Mouse (Mus musculus) retina, embryonic 14.5 days (tissue): ENCODE data around the gene Gpc6.

Experiments used
- DNase-seq: peaks from one replicate; pipeline ENCODE4 v3.0.0-alpha.2; 2015; ENCODE audit warnings: low spot score

Gpc6 gene

DNA sequence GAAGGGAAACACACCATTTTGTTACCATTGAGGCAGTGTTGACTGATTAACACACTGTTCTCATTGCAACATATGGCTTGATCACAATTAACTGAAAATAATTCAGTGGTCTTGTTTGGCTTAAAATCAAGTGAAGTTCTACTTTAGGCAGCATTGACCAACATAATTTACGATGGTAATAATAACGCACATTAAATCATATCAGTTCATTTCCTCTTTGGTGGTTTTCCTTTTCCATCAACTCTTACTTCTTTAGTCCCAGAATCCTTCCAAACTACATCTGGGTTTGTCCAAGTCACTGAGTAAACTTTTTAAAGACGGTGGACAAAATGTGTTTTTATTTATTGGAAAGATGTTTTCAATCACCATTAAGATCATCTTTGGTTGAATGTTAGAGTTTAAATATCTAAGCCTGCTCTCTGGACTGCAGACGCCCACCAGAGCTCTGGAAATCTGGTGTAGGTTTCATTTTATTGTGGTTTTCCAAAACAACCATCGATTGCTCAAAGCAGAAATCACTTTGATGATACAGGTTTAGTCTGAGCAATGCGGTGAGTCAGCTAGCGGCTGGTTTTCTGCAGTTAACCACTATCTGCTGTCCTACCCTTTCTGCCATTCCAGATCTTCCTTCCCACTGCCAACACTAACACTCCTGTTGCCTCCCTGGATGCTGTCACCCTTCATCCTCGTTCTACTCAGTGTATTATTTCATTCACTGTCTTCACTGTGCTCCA is 314.7 kb downstream of the Gpc6 start:
- DNase-seq: no peak

DNA sequence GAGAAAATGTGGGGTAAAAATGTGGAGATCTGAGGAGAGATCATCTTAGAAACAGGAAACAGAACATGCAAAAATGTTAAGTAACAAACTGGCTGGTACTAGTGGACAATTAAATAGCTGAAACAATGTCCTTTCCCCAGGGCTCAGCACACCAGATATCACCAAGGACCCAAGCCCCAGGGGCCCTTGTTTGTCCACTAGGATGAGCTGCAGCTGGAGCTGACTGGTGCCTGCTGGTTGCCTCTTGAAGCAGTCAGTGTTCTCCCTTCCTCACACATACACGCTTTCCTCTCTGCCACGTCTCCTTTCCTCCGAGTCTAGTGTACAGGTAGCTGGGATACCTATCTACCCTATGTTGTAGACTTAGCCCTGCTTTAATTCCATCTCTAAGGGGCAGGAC is 320.5 kb downstream of the Gpc6 start:
- no peak for DNase-seq

DNA sequence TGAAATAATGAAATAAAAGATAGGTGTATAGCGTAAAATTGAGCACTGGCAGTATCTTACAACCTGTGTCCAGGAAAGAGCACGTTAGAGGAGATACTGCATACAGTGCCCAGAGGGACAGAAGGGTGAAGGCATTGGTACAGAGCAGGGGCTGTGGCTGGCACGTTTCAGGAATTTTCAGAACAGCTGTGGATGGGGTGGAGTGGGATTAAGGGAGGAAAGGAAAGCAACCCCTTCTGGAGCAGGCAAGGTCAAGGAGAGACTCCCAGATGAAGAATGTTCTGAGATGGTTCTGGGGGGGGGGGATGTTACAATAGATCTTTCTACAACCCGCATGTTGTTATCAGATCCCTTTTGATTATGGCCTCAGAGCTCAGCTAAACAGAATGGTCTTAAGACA is 331.1 kb downstream of the Gpc6 start:
- no peak for DNase-seq

DNA sequence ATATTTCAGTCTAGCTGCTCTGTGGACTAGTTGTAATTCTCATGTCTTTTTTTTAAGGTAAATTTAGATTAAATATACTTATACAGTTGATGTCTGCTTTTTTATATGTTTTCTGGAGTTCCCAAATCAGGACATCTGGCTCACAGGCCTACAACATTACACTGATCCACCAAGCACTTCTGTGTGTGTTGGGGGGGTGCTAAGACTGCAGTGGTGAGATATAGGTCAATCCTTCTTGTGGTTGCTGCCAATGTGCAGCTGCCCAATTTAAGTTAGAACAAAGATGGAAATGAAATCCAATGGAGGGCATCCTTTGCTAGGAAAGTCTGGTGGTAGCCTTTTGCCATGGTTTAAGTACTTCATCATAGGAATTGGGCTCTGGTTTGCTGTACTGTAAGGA is 340.5 kb downstream of the Gpc6 start:
- DNase-seq: peak; percentile 6

DNA sequence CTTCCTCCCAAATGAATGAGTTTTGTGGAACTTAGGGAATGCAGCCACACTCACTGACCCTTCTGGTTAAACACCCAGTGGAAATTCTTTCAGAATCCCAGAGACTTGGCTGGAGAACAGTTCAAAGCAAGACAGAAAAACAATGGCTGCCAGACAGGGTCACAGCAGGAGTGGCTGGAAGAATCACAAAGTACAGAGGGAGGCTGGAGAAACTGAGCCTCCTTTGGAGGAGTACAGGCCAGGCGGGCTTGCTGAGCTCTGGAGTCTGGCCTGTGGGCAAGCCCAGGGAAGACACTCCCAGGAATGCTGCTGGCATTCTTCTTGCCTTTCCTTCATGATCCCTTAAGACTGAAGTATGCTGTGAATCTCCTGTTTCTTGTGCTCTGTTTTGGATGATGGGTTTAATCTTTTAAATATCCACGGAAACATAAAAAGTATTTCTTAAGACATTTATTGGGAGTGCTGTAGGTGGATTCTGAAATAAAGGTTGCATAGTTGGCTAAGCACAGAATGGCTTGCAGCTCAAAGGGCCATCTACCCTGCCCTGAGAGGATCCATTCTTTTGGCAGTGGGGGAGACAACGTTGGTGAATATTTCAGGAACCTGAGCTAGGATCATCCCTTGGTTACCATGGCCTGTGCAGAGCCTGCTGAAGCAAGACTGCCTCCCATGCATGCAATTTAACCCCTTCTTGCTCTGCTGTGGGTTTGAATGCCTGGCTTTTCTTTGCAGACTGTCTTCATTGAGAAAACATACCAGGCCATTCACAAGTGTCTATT is 342.9 kb downstream of the Gpc6 start:
- peak; percentile 10 for DNase-seq

DNA sequence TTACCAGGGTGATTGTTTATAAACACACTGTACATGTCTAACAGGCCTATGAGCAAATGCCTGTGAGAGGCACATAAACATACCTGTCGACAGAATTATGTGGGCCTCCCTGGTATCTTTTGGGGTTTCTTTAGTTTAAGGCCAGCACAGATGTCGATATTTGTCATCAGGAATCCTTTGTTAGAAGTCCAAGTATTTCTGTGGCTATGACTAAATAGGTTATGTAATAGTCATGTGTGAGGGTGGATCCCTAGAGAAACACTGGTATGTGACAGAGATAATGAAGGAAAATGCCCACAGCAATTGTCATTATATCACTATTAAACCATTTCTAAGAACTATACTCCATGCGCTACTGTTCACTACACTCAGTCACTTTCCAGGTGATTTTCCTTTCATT is 358.5 kb downstream of the Gpc6 start:
- DNase-seq: no peak

DNA sequence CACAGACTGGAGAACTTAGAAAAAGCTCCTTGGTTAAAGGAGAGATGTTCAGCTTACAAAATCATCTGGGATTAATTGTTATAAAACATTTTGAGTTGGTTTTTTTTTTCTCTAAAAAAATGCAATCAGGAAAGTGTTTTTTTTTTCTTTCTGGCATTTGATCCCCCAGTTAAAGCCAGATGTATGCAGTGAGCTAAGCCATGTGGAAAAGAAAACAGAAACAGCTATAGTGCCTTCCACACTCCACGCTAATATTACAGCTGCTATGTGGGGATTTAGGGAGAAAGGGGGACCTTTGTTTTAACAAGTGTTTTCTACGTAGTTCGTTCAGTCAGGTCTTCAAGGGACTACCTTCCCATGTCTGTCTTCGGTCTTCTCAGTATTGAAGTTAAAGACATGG is 368.6 kb downstream of the Gpc6 start:
- no peak for DNase-seq

DNA sequence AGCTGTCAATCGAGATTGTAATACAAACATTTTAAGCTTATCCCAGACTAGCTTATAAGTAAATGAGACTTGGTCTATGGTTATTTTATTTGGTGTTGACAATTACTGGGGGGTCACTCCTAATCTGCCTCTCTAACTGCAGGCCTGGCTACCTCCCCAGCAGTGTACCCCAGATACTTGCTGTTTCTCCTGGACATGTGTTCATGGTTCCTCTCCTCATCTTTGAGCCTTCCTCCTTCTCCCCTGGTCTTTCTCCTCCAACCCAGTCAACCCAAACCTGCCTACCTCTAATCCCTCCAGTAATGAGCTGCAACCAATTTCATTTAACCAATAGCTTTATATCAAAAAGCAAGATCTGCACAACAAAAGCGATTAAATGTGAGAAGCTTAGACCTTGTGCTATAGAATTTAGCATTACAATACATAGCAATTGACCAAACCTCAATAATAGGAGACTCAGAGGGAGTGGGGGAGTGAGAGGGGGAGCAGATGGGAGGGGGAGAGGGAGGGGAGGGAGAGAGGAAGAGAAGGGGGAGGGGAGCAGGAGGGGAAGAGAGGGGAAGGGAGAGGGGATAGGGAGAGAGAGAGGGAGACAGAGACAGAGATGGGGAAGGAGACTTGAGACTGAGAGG is 371.2 kb downstream of the Gpc6 start:
- DNase-seq: no peak

DNA sequence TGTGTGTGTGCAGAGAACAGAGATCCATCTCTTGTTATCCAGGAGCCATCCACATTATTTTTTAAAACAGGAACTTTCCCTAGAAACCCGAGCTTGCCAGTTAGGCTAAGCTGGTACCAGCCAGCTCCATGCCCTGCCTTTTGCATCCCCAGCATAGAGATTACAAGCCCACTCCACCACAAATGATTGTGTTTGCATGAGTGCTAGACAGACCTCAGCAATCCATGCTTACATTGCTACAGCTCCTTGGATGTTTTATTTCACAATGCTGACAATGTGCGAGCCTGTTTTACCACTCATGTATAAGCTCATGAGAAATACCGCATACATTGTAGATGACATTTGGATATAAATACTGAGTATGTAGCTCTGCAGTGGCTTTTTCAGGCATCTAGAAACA is 375.9 kb downstream of the Gpc6 start:
- DNase-seq: no peak

DNA sequence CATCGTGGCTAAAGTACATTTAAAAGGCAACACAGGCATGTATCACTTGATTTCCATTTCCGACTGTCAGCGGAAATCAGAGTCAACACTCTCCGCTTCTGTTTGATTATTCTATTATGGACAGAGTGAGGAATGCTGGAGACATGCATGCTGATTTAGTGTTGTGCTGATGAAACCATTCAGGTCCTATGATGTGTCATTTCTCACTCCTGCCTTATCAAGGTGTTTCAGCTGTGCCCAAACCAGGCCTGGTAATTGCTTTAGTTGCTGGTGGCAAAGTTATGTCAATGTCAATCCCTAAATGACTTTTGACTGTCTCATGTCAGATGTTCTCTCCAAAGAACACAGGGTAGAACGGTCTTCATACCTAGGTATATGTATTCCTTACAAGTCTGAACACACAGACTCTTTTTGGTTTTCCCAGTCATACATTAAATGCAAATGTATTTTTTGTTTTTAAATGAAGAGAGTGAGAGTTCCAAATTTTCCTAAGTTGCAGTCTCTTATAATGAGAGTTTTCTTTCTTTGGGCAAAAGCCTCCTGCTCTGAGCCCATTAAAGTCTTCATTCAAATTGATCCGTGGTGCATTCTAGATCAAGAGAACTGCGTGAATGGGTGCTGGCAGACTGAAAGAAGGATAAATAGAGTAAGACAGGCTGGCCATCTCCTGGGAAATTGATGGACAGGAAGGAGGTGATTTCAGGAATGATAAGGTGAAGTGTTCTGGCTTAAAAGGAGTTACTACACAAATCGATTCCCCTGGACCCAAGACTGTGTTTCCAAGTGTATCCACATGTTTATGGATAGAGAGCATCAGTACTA is 379.0 kb downstream of the Gpc6 start:
- no peak for DNase-seq

DNA sequence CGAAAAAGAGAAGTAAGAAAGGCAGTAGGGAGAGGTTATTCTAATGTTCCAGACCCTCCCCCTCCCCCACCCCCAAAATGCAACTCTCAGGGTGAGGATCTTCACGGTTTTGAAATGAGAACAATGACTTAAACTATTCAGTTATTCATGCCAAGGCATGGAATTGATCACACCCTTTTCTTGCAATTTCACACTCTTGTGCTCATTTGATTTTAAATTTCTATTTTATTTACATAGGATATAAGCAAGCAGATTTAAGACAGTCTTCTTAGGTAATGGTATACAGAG is 379.6 kb downstream of the Gpc6 start:
- no peak for DNase-seq

DNA sequence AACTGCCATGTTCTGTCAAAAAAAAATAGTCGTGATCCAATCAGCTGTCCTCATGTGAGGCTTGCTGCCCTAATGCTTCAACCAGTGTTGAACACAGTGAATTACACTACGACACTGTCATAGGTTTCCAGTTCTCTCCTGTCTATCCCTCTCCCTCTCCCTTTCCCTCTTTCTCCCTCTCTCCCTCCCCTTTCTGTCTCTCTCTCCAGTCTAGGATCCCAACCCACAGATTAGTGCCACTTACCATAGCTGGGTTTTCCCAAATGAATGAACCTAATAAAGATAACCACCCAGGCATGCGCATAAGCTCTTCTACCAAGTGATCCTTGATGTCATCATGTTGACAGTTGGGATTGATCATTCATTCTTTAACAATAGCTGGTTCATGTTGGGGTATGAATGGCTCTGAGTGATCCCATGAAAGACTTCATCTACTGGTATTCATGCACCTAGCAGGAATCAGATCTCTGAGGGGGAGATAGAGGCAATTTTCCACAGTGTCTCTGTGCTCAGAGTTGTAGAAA is 384.9 kb downstream of the Gpc6 start:
- DNase-seq: peak; percentile 56

DNA sequence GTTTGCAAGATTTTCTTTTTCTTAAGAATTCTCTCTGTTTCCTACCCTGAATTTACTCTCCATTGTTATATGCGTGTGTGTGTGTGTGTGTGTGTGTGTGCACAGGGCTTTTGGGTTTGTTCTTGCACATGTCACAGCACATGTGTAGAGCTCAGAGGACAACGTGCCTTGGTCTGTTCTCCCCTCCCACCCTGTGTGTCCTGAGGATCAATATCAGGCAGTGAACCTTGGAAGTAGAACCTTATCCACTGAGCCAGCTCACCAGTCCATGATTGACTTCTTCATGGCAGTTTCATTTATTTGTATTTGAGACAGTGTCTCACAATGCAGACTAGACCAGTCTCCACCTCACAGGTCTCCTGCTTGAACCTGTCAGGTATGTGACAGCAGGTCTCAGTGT is 399.1 kb downstream of the Gpc6 start:
- DNase-seq: no peak

DNA sequence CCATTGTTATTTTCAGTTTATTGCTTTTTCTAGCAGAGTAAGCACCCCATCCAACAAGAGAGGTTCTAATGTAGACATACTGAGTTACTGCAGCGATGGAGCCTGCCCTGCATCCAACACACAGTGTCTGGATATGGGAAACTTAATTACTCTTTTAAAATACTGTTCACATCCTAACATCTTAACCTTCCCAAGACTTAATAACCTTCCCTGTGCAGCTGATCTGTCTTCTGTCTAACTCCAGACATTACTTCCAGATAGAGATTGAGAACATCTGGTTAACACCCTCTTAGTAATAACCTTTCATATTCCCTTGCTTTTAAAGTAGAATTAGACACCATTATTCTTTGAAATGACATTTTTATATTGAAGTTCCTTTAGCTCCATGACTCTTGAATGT is 407.1 kb downstream of the Gpc6 start:
- no peak for DNase-seq

DNA sequence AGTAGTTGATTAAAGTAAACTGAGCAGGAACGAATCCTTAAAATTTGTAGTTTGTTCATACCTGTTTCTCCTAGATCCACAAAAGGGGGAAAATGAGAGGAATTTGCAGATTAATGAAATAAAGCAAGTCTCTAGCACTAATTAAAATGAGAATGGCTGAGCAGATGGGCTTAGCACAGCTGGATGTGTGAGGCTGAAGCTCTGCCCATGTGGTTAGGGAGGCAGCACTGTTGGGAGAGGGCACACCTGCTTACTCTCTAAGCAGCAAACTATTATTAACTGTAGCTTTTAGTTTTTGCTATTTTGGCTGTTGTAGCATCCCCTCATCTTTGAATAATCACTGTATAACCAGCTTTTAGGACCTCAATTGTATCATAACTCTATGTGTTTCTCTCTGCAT is 412.2 kb downstream of the Gpc6 start:
- no peak for DNase-seq

DNA sequence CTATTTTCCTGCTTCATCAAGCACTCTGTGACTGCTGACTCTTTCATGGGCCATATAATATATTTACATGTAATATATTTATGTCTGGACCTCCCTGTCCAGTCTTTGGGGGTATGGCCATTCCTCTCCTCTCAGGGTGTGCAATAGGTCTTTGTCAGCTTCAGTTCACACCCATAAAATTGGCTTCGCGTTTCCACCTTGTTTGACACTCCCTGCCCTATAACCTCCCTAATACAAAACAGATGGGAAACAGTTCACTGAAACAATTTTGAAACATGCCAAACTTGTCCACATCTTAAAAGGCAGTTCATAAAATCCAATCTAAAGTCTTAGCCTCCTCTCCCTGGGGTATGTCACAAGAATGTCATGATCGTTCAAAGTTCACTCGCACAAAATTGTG is 415.4 kb downstream of the Gpc6 start:
- DNase-seq: no peak

DNA sequence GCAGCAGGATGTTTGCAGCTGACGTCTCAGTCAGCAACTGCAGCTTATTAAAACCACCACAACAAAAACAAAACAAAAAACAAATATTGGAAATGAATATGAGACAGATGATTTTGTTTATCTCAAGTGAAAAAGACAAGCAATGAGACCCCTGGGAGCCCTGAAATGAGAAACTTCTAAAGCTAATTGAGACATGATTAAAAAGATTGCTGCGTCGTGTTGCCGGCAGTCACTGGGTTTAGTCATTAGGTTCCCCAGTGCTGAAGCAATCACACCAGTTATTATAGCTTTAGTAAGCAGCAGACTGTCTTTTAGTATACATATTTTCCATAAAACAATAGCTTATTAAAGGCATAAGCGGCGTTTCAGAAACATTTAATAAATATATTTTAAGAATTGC is 419.4 kb downstream of the Gpc6 start:
- no peak for DNase-seq

DNA sequence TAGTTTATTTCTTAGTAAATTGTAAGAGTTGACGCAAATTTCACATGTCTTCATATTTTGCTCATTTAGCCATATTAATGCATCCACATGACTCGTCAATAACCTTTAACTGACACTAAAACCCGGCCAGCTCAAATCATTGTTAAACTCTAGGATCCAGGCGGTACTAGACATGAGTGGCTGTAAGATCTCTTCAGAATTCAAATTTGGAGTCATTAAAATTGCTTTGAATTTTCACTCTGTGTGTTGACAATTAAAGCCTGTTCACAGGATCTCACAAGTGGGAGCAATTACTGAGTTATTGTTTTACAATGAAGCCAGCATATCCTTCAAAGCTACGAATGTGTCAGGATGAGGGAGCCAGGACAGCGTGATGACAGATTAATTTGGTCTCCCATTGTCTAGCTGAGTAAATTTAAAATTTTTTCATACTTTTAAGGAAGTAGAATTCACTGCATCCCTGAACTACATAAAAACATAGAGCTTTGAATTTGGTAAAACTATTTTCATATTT is 421.3 kb downstream of the Gpc6 start:
- no peak for DNase-seq

DNA sequence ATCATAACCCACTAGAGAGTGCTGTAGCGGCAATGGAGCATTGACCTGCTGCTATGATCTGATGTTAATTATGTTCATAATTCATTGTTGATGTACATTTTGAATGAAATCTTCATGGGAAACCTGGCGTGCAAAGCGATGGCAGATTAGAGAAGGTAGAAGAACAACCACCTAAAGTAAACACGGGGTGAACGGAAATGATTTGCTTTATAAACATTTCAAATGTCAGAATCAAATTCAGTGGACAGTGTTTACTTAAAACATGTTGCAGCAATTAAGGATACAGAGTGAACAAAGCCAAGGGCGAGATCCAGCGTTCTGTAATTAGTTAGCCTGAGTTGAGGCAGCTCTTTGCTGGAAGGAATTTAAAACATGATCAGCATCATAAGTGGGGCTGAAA is 426.2 kb downstream of the Gpc6 start:
- DNase-seq: no peak

DNA sequence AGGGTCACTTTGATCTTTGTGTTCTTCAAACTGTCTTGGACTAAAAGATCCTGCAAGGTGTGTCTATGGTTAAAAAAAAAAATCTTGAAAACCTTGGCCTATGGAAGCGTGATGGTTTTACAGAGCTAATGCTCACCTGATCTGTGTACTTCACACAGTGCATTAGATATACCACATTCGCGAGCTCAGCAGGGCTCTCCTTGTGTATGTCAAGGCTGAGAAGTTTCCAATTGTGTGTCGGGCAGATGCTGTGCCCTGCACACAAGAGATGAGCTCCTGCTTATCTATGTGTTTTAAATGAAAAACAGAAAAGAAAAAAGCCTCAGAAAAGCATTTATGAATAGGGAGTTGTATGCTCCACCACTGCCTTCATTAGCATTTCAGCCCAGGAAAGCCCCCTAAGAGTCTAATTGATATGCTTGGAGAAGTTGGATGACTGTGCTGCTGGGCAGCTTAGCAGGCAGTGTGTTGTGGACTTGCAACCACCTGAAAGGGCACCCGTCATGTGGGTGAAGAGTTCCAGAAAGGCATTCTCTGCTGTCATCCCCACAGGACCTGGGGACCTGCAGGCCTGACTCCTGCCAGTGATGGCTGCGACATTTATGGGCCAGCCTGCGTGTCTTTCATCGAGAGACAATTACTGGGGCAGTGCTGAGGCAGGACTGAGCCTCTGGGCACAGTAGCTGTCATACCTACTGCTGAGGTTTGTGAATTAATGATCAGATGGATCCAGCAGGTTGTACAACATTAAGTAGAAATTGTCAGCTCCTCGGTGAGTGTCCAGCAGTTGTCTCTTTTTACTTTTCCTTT is 436.2 kb downstream of the Gpc6 start:
- no peak for DNase-seq

DNA sequence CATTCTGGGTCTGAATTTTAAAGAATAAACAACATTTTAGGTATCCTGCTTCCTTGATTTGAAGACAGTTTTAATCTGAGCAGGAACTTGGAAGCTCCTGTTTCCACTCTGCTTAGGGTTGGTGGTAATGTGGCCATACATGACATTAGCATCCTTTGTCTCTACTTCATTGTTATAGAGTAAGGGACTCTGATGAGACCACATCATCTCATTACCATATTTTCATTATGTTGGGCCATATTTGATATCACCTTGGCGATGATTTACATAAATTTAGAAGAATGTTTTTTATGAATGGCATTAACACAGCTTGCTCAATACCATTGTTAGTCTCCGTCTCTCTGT is 436.8 kb downstream of the Gpc6 start:
- DNase-seq: no peak
